18 mouse cellular contexts compared by ENCODE assay signal in the genomic region with DNA sequence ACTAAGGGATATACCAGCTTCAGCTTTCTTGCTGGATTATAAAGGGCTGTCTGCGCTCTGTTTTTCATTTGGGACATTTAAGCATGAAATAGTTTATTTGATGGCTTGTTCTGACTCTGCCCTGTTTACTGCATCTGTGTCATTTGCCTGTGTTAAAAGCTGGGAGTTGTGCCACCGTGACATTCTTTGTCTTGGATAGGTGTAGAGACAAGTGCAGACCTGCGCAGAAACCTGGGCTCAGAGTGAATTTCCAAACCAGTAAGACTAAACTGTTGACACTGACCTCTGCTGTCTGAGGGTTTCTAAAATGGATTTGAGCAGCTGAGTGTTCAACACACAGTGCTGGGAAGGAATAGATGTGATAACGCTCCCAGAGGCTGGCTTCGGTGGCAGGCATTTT. TPM values are rescaled to one million over a fixed set of nuclear protein-coding genes. Genes with fewer than 3 reads are reported as not detected.
DNase-seq lines count a peak whose midpoint lies in the region; ATAC-seq and TF ChIP-seq lines count a peak whose summit lies in the region.
"Had no signal": no experiment of that assay in that cellular context is flagged by ENCODE, and none has a peak within 500 bp of the region (broad histone marks: within the 10 kb centered on the region; RNA-seq: fewer than 3 reads in every experiment).

No protein-coding gene starts in this region.

- 93% methylated on average over 5 of the region's 5 CpGs for WGBS in intestine, embryonic 14.5 days
- 92% methylated on average over 5 of the region's 5 CpGs for WGBS in intestine, postnatal 0 days
- WGBS in liver, embryonic 14.5 days (ENCODE audit: insufficient replicate concordance) = 86% methylated on average over 5 of the region's 5 CpGs
- WGBS in liver, embryonic 15.5 days (ENCODE audit: insufficient replicate concordance) = 87% methylated on average over 5 of the region's 5 CpGs

- no peak for TF ChIP-seq CTCF in intestine, postnatal 0 days (IDR thresholded peaks at IDR 0.05; ENCODE audit: low read depth)
- no peak for TF ChIP-seq CTCF in liver, embryonic 14.5 days (IDR thresholded peaks at IDR 0.05; ENCODE audit: low read depth)

- H3K4me3 ChIP-seq in intestine, embryonic 14.5 days (ENCODE audit: low read depth, low read length) = no peak overlapping the region
- no peak overlapping the region for H3K4me3 ChIP-seq in intestine, postnatal 0 days (ENCODE audit: low read depth, low read length)
- H3K4me3 ChIP-seq in liver, embryonic 14.5 days (ENCODE audit: insufficient read depth in 1 of 2, low read depth in 2 of 2, low read length in 2 of 2) = no peak overlapping the region
- H3K4me3 ChIP-seq in liver, embryonic 15.5 days (replicated peaks) = no peak overlapping the region
- H3K4me3 ChIP-seq: forebrain, embryonic 12.5 days; heart, embryonic 10.5 days; hindbrain, embryonic 12.5 days had no signal

- H3K9ac ChIP-seq in intestine, embryonic 14.5 days (ENCODE audit: low read length) = 0 out of 2 replicates have a peak overlapping the region, but pooled peaks have one; percentile 11
- no peak overlapping the region for H3K9ac ChIP-seq in intestine, postnatal 0 days (ENCODE audit: low read depth, low read length)
- H3K9ac ChIP-seq in liver, embryonic 14.5 days (replicated peaks) = peak overlapping the region; percentile 13
- no peak overlapping the region for H3K9ac ChIP-seq in liver, embryonic 15.5 days
- H3K9ac ChIP-seq: forebrain, embryonic 12.5 days; hindbrain, embryonic 12.5 days had no signal

- TF ChIP-seq EP300 in liver, embryonic 14.5 days (IDR thresholded peaks at IDR 0.05; ENCODE audit: low read depth) = no peak

- no peak for DNase-seq in intestine, embryonic 14.5 days (ENCODE audit: low spot score)
- no peak for DNase-seq in liver, embryonic 14.5 days (ENCODE audit: low read depth in 3 of 3, low spot score in 3 of 3)
- no peak for DNase-seq in liver
- DNase-seq: adrenal gland, adult 2 months; adrenal gland, postnatal 25 days; cerebellum, adult 9-11 months; gastrocnemius, postnatal 36 days; heart, adult 18-20 months; heart, postnatal 10 days; heart, postnatal 4 days had no signal

- no peak overlapping the region for H3K27ac ChIP-seq in intestine, embryonic 14.5 days (ENCODE audit: low read depth)
- H3K27ac ChIP-seq in intestine, postnatal 0 days (ENCODE audit: low read depth, low read length) = no peak overlapping the region; the same call in 1 of the 2 replicates
- H3K27ac ChIP-seq in liver, embryonic 14.5 days = peak overlapping the region; percentile 74
- peak overlapping the region; percentile 90 for H3K27ac ChIP-seq in liver, embryonic 15.5 days (replicated peaks)
- H3K27ac ChIP-seq: forebrain, embryonic 12.5 days; heart, embryonic 10.5 days; hindbrain, embryonic 12.5 days had no signal

- no peaks in the 10 kb centered on the region for H3K4me1 ChIP-seq in intestine, embryonic 14.5 days (replicated peaks; ENCODE audit: control insufficient read depth, insufficient read depth, low read length)
- no peaks in the 10 kb centered on the region for H3K4me1 ChIP-seq in intestine, postnatal 0 days (replicated peaks; ENCODE audit: control insufficient read depth, insufficient read depth, low read length)
- peaks cover 18 to 28% of the 10 kb centered on the region in 2 experiments for H3K4me1 ChIP-seq in liver, embryonic 14.5 days (replicated peaks; ENCODE audit: control insufficient read depth in 2 of 2, insufficient read depth in 2 of 2, low read length in 1 of 2)
- peaks cover 44% of the 10 kb centered on the region for H3K4me1 ChIP-seq in liver, embryonic 15.5 days (replicated peaks)
- H3K4me1 ChIP-seq: forebrain, embryonic 12.5 days; hindbrain, embryonic 12.5 days had no signal

- peaks cover 70% of the 10 kb centered on the region for H3K36me3 ChIP-seq in intestine, embryonic 14.5 days (ENCODE audit: control insufficient read depth, insufficient read depth, low read length)
- peaks cover 72% of the 10 kb centered on the region for H3K36me3 ChIP-seq in intestine, postnatal 0 days (ENCODE audit: control insufficient read depth, insufficient read depth)
- H3K36me3 ChIP-seq in liver, embryonic 14.5 days (replicated peaks; ENCODE audit: control insufficient read depth, insufficient read depth, low read depth) = peaks cover 55% of the 10 kb centered on the region
- peaks cover 85% of the 10 kb centered on the region for H3K36me3 ChIP-seq in liver, embryonic 15.5 days (replicated peaks)

- H3K9me3 ChIP-seq in intestine, embryonic 14.5 days (ENCODE audit: control insufficient read depth, low read length) = no peaks in the 10 kb centered on the region
- no peaks in the 10 kb centered on the region for H3K9me3 ChIP-seq in intestine, postnatal 0 days (ENCODE audit: control insufficient read depth)
- no peaks in the 10 kb centered on the region for H3K9me3 ChIP-seq in liver, embryonic 14.5 days (ENCODE audit: control insufficient read depth, low read length)
- no peaks in the 10 kb centered on the region for H3K9me3 ChIP-seq in liver, embryonic 15.5 days (replicated peaks)
- H3K9me3 ChIP-seq: forebrain, embryonic 12.5 days; heart, embryonic 10.5 days; hindbrain, embryonic 12.5 days had no signal

- no peak for ATAC-seq in intestine, embryonic 14.5 days (replicated peaks; ENCODE audit: low FRiP score, low TSS enrichment, low read depth)
- ATAC-seq in intestine, postnatal 0 days = no peak
- no peak for ATAC-seq in liver, embryonic 14.5 days (ENCODE audit: insufficient read depth)
- no peak for ATAC-seq in liver, embryonic 15.5 days (ENCODE audit: insufficient read depth)
- no peak for ATAC-seq in erythroblast, adult 5-6 weeks (replicated peaks; ENCODE audit: low FRiP score, poor library complexity, severe bottlenecking)
- ATAC-seq: forebrain, embryonic 16.5 days; hindbrain, embryonic 16.5 days had no signal

- H3K4me2 ChIP-seq in intestine, embryonic 14.5 days (ENCODE audit: low read length) = no peak overlapping the region
- H3K4me2 ChIP-seq in intestine, postnatal 0 days (replicated peaks; ENCODE audit: low read depth) = no peak overlapping the region
- peak overlapping the region; percentile 63 for H3K4me2 ChIP-seq in liver, embryonic 14.5 days (ENCODE audit: low read depth)
- no peak overlapping the region for H3K4me2 ChIP-seq in liver, embryonic 15.5 days
- H3K4me2 ChIP-seq: forebrain, embryonic 12.5 days; hindbrain, embryonic 12.5 days had no signal

- no peaks in the 10 kb centered on the region for H3K27me3 ChIP-seq in intestine, embryonic 14.5 days (replicated peaks; ENCODE audit: control insufficient read depth, insufficient read depth, low read length)
- no peaks in the 10 kb centered on the region for H3K27me3 ChIP-seq in intestine, postnatal 0 days (replicated peaks; ENCODE audit: control insufficient read depth, insufficient read depth, low read length)
- H3K27me3 ChIP-seq in liver, embryonic 14.5 days (ENCODE audit: control insufficient read depth, insufficient read depth, low read length) = no peaks in the 10 kb centered on the region
- H3K27me3 ChIP-seq in liver, embryonic 15.5 days = no peaks in the 10 kb centered on the region
- H3K27me3 ChIP-seq: forebrain, embryonic 12.5 days; hindbrain, embryonic 12.5 days had no signal

RNA-seq across cellular contexts. Expression of a gene that starts 20.6 kb away (rescaled TPM):
- 26.3 and 31.0 TPM in 2 replicates for polyA plus RNA-seq in intestine, embryonic 14.5 days (2014; fragmentation: Nextera tagmentation; extraction: Ambion mirVana)
- polyA plus RNA-seq in intestine, postnatal 0 days (2015; fragmentation: Nextera tagmentation; extraction: Ambion mirVana) = 16.4 and 19.6 TPM in 2 replicates
- polyA plus RNA-seq in liver, embryonic 14.5 days (2012; rRNA removed) = 8.8 and 9.1 TPM in 2 replicates
- polyA plus RNA-seq in liver, embryonic 14.5 days (2014; fragmentation: Nextera tagmentation; extraction: Ambion mirVana) = 8.9 and 12.0 TPM in 2 replicates
- 7.9 and 10.1 TPM in 2 replicates for polyA plus RNA-seq in liver, embryonic 15.5 days (2015; fragmentation: Nextera tagmentation; extraction: Ambion mirVana)
- 96.8 and 101 TPM in 2 replicates for total RNA-seq in erythroblast, adult 5-6 weeks (2015; ENCODE audit: low replicate concordance)
- total RNA-seq in erythroblast, adult 5-6 weeks (2017; ENCODE audit: low replicate concordance) = 75.8 and 94.4 TPM in 2 replicates

RNA-seq across cellular contexts. Expression of a gene that starts 39.9 kb away (rescaled TPM):
- polyA plus RNA-seq in intestine, embryonic 14.5 days (2014; fragmentation: Nextera tagmentation; extraction: Ambion mirVana) = 13.4 TPM in 2 replicates
- polyA plus RNA-seq in intestine, postnatal 0 days (2015; fragmentation: Nextera tagmentation; extraction: Ambion mirVana) = 6.1 and 7.0 TPM in 2 replicates
- polyA plus RNA-seq in liver, embryonic 14.5 days (2012; rRNA removed) = 0.02 TPM in 2 replicates
- 2.6 and 4.1 TPM in 2 replicates for polyA plus RNA-seq in liver, embryonic 14.5 days (2014; fragmentation: Nextera tagmentation; extraction: Ambion mirVana)
- 3.7 and 4.6 TPM in 2 replicates for polyA plus RNA-seq in liver, embryonic 15.5 days (2015; fragmentation: Nextera tagmentation; extraction: Ambion mirVana)
- not detected in 2 replicates for total RNA-seq in erythroblast, adult 5-6 weeks (2015; ENCODE audit: low replicate concordance)
- 0.68 and 2.9 TPM in 2 replicates for total RNA-seq in erythroblast, adult 5-6 weeks (2017; ENCODE audit: low replicate concordance)

Comparison
In these comparisons a context has a peak if more than half of its experiments do, and no peak if none do; other contexts are left out.
1. H3K9ac ChIP-seq: peak in intestine, embryonic 14.5 days (single experiment) and liver, embryonic 14.5 days (single experiment); none in intestine, postnatal 0 days (single experiment) and liver, embryonic 15.5 days (single experiment).
2. H3K27ac ChIP-seq: peak in liver, embryonic 14.5 days (single experiment) and liver, embryonic 15.5 days (single experiment); none in intestine, embryonic 14.5 days (single experiment) and intestine, postnatal 0 days (single experiment).